Mouse (Mus musculus) sigmoid colon, adult 10 weeks (tissue): ENCODE measurements around the gene Gm28510. TPM values are rescaled to one million over a fixed set of nuclear protein-coding genes. Genes with fewer than 3 reads are reported as not detected.

Experiments
- polyA plus RNA-seq: library from polyadenylated mRNA; stranded (reverse); fragments of 350-450 nt; fragmentation: Illumina TruSeq; extraction: RNeasy Lipid Tissue Mini Kit (QIAGEN cat#74804); gene quantifications from one replicate; pipeline ENCODE4 v1.2.3, GENCODE M21; 2014; ENCODE audit warnings: low read depth, low replicate concordance

Gm28510 gene
- polyA plus RNA-seq, result not detected

GRCm38 (mm10) chrY:10412437-10412836, at the start of gene Gm28510:
Gene Gm28510 (plus strand): TSS chrY:10412737.

Other genes with a start within 250 kb of the Gm28510 start
- not detected for gene Gm20834, start 88.1 kb upstream of the Gm28510 start, polyA plus RNA-seq
- not detected for gene Gm20737, start 123.3 kb downstream of the Gm28510 start, polyA plus RNA-seq
- gene Gm21775, start 140.7 kb downstream of the Gm28510 start, polyA plus RNA-seq, result not detected
- not detected for gene Gm21900, start 203.6 kb downstream of the Gm28510 start, polyA plus RNA-seq